Mouse (Mus musculus) limb, embryonic 15.5 days (tissue): Measurements from ENCODE around the gene Dnttip2. TPM values are rescaled to one million over a fixed set of nuclear protein-coding genes. Genes with fewer than 3 reads are reported as not detected.

ENCODE experiments used
- ATAC-seq: fragments of 200-750 bp; cut with Nextera tagmentation; 2 replicates; pipeline ENCODE4 v1.8.0; 2017; ENCODE audit warnings: low read depth, moderate TSS enrichment; ENCODE audit not compliant: insufficient number of reproducible peaks, low FRiP score, low TSS enrichment
- H3K27ac ChIP-seq: fragments of 300-500 bp; sonication (generic); 2 replicates; pipeline ENCODE4 v1.5.1; 2015; ENCODE audit warnings: moderate library complexity, mild to moderate bottlenecking, inconsistent platforms
- H3K27me3 ChIP-seq: fragments of 300-500 bp; sonication (generic); 2 replicates; pipeline ENCODE4 v1.6.1; 2015; ENCODE audit warnings: inconsistent platforms
- H3K36me3 ChIP-seq: fragments of 300-500 bp; sonication (generic); 2 replicates; pipeline ENCODE4 v1.6.1; 2015; ENCODE audit warnings: inconsistent platforms
- H3K4me1 ChIP-seq: fragments of 300-500 bp; sonication (generic); 2 replicates; pipeline ENCODE4 v1.6.1; 2015; ENCODE audit warnings: inconsistent platforms
- H3K4me2 ChIP-seq: fragments of 300-500 bp; sonication (generic); 2 replicates; pipeline ENCODE4 v1.6.1; 2015; ENCODE audit warnings: mild to moderate bottlenecking, inconsistent platforms
- H3K4me3 ChIP-seq: fragments of 300-500 bp; sonication (generic); 2 replicates; pipeline ENCODE4 v1.5.1; 2015; ENCODE audit warnings: mild to moderate bottlenecking, inconsistent platforms
- H3K9ac ChIP-seq: fragments of 300-500 bp; sonication (generic); 2 replicates; pipeline ENCODE4 v1.6.1; 2015; ENCODE audit warnings: inconsistent platforms
- H3K9me3 ChIP-seq: fragments of 300-500 bp; sonication (generic); 2 replicates; pipeline ENCODE4 v1.6.1; 2016; ENCODE audit warnings: inconsistent platforms
- WGBS: fragments of 180-500 bp; shearing (Covaris S2); methylation state at CpG from one replicate; pipeline ENCODE4 v1.1.7; 2015; 5-methylcytosine and 5-hydroxymethylcytosine counted together
- polyA plus RNA-seq: library from polyadenylated mRNA; unstranded; fragments of >200 nt; fragmentation: Nextera tagmentation; extraction: Ambion mirVana; gene quantifications from 2 replicates; pipeline ENCODE4 v1.2.1, GENCODE M21; 2015

The Dnttip2 gene
- polyA plus RNA-seq, 1 experiment from 2014 or later = 63.9 TPM

- Histone ChIP-seq H3K9ac (peak overlapping the region; percentile 85), H3K9me3 (no peaks in the 10 kb centered on the region), H3K4me2 (peak overlapping the region; percentile 87), H3K4me3 (peak overlapping the region; percentile 94), H3K27ac (peak overlapping the region; percentile 98), H3K36me3 (no peaks in the 10 kb centered on the region), H3K27me3 (no peaks in the 10 kb centered on the region), H3K4me1 (peaks cover 38% of the 10 kb centered on the region)
- WGBS = 8% methylated on average over 54 of the region's 54 CpGs
- ATAC-seq = peak; percentile 73
These were observed 18.4 kb downstream of the Dnttip2 start for GRCm38 (mm10) chr3:122292300-122293222.

DNA sequence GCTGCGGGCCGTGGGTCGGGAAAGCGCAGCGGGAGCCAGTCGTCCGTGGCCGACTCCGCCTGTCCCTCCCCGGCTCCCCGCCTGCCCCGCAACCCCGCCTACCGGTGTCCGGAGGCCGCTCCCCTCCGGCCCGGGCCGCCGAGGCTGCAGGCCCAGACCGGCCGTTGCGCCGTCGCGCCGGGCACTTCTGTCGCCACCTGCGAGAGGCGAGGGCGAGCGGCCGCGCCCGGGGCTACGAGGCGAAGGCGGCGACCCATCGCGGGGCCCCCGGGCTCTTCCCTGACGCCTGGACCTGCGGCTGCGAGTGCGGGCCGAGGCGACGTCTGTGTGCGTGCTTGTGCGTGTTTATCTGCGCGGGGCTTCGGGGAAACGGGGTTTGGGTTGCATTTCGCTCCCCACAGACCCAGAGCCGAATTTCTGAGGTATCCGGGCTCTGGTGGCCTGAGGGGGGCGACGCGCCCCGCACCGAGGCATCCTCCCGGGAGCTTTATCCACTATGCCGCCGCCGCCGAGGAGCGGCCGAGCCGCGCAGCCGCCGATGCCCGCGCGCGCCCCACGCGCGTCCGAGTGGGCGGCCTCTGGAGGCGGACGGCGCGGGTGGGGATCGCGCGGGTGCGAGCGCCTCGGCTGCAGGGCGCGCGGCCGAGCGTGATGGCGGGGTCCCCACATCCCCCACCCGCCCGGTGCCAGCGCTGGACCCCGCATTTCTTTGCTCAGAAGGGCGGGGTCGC lies 19.2 kb downstream of the Dnttip2 start:
- H3K4me3 ChIP-seq = peak overlapping the region; percentile 94
- peak overlapping the region; percentile 87 for H3K4me2 ChIP-seq
- H3K27ac ChIP-seq = peak overlapping the region; percentile 98
- H3K36me3 ChIP-seq = no peaks in the 10 kb centered on the region
- H3K9me3 ChIP-seq = no peaks in the 10 kb centered on the region
- H3K27me3 ChIP-seq = no peaks in the 10 kb centered on the region
- peak overlapping the region; percentile 85 for H3K9ac ChIP-seq
- H3K4me1 ChIP-seq = peaks cover 38% of the 10 kb centered on the region
- WGBS = under 1% methylated on average over 100 of the region's 105 CpGs
- peak; percentile 72 for ATAC-seq

DNA sequence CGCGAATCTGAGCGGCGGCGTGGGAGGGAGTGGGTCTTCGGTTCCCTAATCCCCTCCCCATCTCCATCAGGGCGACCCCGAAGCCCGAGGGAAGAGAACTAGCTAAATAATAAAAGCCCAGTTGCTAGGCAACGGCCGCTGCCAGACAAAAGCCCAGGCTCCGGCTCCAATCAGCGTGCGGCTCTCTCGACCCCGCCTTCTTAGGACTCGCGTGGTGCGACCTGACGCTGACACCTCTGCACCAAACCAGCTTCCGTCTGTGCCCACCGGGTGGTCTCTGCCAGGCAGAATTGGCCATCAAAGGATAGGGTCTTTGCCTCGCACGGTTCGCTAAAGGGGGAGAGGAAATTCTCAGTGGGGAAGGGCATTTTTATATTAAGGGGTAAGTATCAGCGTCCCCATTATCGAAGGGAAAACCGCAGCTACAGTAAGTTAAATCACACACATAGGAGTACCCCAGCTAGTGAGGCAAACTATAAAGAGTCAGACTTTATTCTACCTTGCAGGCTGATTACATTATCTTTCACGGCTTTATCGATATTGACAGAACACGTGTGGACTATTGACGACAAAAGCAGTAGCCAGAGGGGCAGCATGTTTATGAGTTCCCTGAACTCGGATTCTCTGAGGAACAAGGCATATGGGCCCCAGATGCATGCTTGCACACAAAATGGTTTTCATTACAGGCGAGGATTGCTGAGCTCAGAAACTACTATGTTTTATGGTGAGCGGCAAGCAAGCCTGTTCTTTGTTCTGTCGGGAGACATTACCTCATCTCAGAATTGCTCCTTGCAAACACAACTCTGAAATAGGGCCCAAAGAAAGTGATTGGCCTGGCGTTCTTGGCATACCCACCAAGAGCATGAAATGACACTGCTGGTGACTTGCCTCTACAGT lies 20.0 kb downstream of the Dnttip2 start, which contains the start of gene Bcar3:
Gene Bcar3 (plus strand): TSS at position 183 of the 897 bp plus-strand sequence.
- no peaks in the 10 kb centered on the region for H3K9me3 ChIP-seq
- WGBS = 3% methylated on average over 37 of the region's 37 CpGs
- peaks cover 38% of the 10 kb centered on the region for H3K4me1 ChIP-seq

DNA sequence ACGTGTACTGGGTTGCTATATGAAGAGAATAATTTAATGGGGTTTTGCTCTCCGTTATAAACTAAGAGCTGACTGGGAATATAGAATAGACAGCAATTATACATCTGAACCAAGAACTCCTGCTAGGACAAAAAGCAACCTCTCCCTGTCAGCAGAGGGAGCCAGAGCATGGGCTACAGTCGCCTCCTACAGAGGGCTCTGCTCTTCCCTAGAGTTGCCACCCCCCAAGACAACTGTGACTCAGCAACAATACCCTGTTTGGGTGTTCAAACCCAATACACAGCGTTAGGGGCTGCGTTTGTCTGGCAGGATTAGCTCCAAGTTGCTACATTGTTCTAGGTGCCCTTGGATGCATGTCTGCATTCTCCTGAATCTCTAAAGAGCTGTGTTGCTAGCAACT lies 21.3 kb downstream of the Dnttip2 start:
- Histone ChIP-seq H3K27ac (peak overlapping the region; percentile 98; the same call in 1 of the 2 replicates), H3K4me3 (no peak overlapping the region), H3K4me2 (no peak overlapping the region), H3K9ac (no peak overlapping the region), H3K27me3 (no peaks in the 10 kb centered on the region), H3K9me3 (no peaks in the 10 kb centered on the region), H3K4me1 (peaks cover 38% of the 10 kb centered on the region), H3K36me3 (no peaks in the 10 kb centered on the region)
- 17% methylated on average over 5 of the region's 5 CpGs for WGBS
- no peak for ATAC-seq

More for the DNA sequence above, 20.0 kb downstream of the Dnttip2 start, which contains the start of gene Bcar3:
- Histone ChIP-seq H3K4me3 (peak within 1 kb of the TSS; percentile 94), H3K27ac (peak within 1 kb of the TSS; percentile 98), H3K9ac (peak within 1 kb of the TSS; percentile 85), H3K27me3 (no peaks in the 10 kb centered on the region), H3K4me2 (peak within 1 kb of the TSS; percentile 87), H3K36me3 (no peaks in the 10 kb centered on the region)
- peak; percentile 68 for ATAC-seq

DNA sequence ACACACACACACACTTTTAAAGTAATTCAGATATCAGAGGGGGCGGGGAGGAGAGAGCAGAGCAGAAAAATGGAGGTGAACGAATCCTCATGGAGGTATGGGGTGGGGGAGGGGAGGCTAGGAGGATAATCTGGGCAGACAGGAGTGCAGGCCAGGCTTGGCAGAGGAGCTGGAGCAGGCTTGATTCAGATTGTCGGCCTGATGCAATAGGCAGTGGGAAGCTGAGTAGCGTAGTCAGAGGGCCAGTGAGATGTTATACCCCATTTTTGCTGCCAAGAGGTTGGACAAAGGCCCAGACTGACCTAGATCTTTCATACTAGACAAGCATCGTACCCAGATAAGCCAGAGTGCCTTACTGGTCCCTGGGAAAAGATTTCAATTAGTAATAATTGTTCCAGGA lies 22.8 kb downstream of the Dnttip2 start:
- no peaks in the 10 kb centered on the region for H3K36me3 ChIP-seq
- no peak overlapping the region for H3K9ac ChIP-seq
- no peaks in the 10 kb centered on the region for H3K27me3 ChIP-seq
- H3K4me2 ChIP-seq = no peak overlapping the region
- no peak overlapping the region for H3K4me3 ChIP-seq
- H3K9me3 ChIP-seq = no peaks in the 10 kb centered on the region
- no peak for ATAC-seq
- H3K27ac ChIP-seq = no peak overlapping the region
- H3K4me1 ChIP-seq = peaks cover 44% of the 10 kb centered on the region
- 62% methylated on average over 5 of the region's 5 CpGs for WGBS

DNA sequence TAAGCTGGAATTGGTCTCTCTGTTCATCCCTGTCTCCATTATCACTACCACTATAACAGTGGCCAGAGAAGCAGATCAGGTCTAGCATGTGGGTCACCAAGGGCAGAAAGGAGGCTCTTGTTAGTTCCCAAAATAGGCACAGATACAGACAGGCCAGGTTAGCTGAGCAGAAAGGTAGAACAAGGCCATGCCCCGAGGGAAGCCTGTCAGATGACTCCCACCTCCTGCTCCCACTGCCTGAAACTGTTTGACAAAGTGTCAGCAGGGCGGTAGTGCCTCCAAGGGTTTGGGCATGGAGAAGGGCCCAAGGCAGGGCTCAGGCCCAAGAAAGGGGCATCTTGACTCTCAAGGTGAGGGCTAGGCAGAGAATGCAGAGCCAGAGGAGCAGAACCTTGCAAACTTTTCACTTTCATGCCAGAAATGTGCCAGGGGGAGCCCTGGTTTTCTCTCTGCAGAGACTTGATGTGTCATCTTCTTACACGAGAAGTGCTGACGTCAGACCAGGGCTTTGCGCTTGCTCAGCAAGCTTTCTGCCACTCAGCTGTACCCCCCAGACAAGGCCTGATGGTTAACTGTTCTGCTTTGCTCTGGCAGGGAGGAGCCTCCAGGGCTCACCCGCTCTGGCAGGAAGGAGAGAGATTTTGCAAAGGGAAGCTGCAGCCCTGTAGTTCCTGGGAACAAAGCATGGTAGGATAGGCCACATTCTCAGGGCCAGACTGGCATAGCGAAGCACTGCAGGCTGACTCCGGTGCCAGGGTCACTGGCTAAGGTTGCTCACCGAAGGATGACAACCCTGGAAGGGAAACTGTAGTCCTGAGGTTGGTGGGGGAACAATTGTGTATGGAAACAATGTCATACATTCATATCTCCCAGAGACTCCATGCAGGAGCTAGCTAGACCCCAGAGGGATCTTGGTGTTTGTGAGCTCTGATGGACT lies 27.1 kb downstream of the Dnttip2 start:
- no peak for ATAC-seq
- no peaks in the 10 kb centered on the region for H3K27me3 ChIP-seq
- H3K9ac ChIP-seq = no peak overlapping the region
- H3K4me2 ChIP-seq = no peak overlapping the region
- peaks cover 16% of the 10 kb centered on the region for H3K4me1 ChIP-seq
- 58% methylated on average over 9 of the region's 9 CpGs for WGBS
- no peak overlapping the region for H3K4me3 ChIP-seq
- H3K9me3 ChIP-seq = no peaks in the 10 kb centered on the region
- H3K36me3 ChIP-seq = no peaks in the 10 kb centered on the region
- no peak overlapping the region for H3K27ac ChIP-seq

DNA sequence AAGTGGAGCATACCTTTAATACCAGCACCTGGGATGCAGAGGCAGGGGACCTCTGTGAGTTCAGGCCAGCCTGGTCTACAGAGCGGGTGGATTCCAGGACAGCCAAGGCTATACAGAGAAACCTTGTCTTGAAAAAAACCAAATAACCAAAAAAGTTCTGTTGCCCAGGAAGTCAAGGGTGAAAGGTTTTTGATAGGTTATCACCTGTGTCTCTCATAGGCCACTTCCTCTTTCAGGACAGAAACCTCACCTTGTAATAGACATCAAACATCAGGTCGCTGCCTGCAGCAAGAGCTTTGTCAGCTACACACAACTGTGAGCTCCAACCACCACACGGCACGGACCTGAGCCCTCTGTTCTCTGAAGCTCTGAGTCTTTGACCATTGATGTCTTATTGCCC lies 30.4 kb downstream of the Dnttip2 start:
- Histone ChIP-seq H3K36me3 (no peaks in the 10 kb centered on the region), H3K4me1 (peaks cover 7% of the 10 kb centered on the region), H3K4me3 (no peak overlapping the region), H3K9me3 (no peaks in the 10 kb centered on the region), H3K4me2 (no peak overlapping the region), H3K27me3 (0 out of 2 replicates have a peak, but pooled peaks cover 5% of the 10 kb centered on the region), H3K9ac (no peak overlapping the region), H3K27ac (no peak overlapping the region)
- 79% methylated on average over 4 of the region's 4 CpGs for WGBS
- ATAC-seq = no peak

DNA sequence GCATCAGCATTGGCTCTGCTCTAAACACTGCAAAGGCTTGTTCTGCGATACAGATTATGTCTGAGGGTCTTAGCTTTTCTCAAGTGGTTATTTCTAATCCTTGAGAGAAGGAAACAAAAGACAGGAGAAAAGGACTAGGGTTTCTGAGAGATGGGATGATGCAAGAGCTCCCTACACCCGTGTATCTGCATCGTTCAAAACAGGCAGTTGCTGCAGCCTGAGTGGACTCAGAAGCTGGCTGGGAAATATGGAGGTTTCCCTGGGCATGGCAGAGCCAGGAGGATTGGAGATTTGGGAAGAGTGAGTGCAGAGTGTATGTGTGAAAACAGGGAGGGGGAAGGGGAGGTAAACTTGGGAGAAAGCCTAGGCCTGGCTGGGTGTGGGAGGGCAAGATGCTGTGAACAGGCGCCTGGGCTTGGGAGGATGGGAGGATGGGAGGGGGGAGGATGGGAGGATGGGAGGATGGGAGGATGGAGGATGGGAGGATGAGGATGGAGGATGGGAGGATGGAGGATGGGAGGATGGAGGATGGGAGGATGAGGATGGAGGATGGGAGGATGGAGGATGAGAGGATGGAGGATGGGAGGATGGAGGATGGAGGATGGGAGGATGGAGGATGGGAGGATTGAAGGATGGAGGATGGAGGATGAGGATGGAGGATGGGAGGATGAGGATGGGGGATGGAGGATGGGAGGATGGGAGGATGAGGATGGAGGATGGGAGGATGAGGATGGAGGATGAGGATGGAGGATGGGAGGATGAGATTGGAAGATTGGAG lies 33.9 kb downstream of the Dnttip2 start:
- Histone ChIP-seq H3K27ac (no peak overlapping the region), H3K36me3 (no peaks in the 10 kb centered on the region), H3K4me1 (0 out of 2 replicates have a peak, but pooled peaks cover 3% of the 10 kb centered on the region), H3K9ac (no peak overlapping the region), H3K27me3 (0 out of 2 replicates have a peak, but pooled peaks cover 5% of the 10 kb centered on the region), H3K9me3 (no peaks in the 10 kb centered on the region), H3K4me2 (no peak overlapping the region), H3K4me3 (no peak overlapping the region)
- ATAC-seq = no peak
- WGBS = 58% methylated on average over 4 of the region's 4 CpGs

GRCm38 (mm10) chr3:122308981-122309380 lies 34.8 kb downstream of the Dnttip2 start:
- Histone ChIP-seq H3K9me3 (no peaks in the 10 kb centered on the region), H3K4me2 (no peak overlapping the region), H3K36me3 (no peaks in the 10 kb centered on the region), H3K9ac (no peak overlapping the region), H3K4me1 (0 out of 2 replicates have a peak, but pooled peaks cover 4% of the 10 kb centered on the region), H3K27ac (no peak overlapping the region), H3K27me3 (0 out of 2 replicates have a peak, but pooled peaks cover 5% of the 10 kb centered on the region), H3K4me3 (no peak overlapping the region)
- no peak for ATAC-seq
- 18% methylated on average over 6 of the region's 6 CpGs for WGBS

DNA sequence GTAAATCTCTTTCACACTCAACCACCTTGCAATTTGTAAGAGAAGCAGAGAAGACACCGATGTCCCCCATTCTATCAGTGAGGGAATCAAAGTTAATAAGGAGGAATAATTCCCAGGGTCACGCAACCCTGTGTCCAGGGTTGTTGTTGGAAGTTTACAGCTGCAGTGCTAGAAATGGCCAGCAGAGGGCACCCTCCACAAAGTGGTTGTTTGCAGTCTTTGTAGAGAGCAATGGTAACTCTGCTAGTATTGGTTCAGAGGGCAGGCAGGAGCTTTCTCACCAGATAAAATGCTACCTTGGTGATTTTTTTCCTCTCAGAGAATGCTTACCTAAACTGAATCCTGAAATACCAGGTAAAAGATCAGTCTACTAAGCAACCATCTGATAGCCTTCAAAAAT lies 37.9 kb downstream of the Dnttip2 start:
- no peaks in the 10 kb centered on the region for H3K9me3 ChIP-seq
- 20% methylated on average over 2 of the region's 2 CpGs for WGBS
- H3K9ac ChIP-seq = no peak overlapping the region
- H3K36me3 ChIP-seq = no peaks in the 10 kb centered on the region
- no peak overlapping the region for H3K27ac ChIP-seq
- no peak overlapping the region for H3K4me2 ChIP-seq
- 0 out of 2 replicates have a peak, but pooled peaks cover 5% of the 10 kb centered on the region for H3K27me3 ChIP-seq
- peaks cover 8% of the 10 kb centered on the region; the same call in 1 of the 2 replicates for H3K4me1 ChIP-seq
- no peak for ATAC-seq
- no peak overlapping the region for H3K4me3 ChIP-seq
